Mouse (Mus musculus): ENCODE measurements around the gene Zfp423.

- TF ChIP-seq CTCF (conservative IDR thresholded peaks at IDR 0.05; ENCODE audit: low read length) = no peak
- no peak for TF ChIP-seq POU5F1 (IDR thresholded peaks at IDR 0.05; ENCODE audit: borderline replicate concordance, low read length)
- TF ChIP-seq NANOG (IDR thresholded peaks at IDR 0.05; ENCODE audit: borderline replicate concordance, low read length) = no peak
Observed at GRCm38 (mm10) chr8:87777586-87777985, 181.8 kb downstream of the Zfp423 start.
